Mouse (Mus musculus): ENCODE data around the gene Elmo3. TPM values are rescaled to one million over a fixed set of nuclear protein-coding genes. Genes with fewer than 3 reads are reported as not detected.

Elmo3 gene
- polyA plus RNA-seq, 2 experiments, result 2.5 to 4.2 TPM

DNA sequence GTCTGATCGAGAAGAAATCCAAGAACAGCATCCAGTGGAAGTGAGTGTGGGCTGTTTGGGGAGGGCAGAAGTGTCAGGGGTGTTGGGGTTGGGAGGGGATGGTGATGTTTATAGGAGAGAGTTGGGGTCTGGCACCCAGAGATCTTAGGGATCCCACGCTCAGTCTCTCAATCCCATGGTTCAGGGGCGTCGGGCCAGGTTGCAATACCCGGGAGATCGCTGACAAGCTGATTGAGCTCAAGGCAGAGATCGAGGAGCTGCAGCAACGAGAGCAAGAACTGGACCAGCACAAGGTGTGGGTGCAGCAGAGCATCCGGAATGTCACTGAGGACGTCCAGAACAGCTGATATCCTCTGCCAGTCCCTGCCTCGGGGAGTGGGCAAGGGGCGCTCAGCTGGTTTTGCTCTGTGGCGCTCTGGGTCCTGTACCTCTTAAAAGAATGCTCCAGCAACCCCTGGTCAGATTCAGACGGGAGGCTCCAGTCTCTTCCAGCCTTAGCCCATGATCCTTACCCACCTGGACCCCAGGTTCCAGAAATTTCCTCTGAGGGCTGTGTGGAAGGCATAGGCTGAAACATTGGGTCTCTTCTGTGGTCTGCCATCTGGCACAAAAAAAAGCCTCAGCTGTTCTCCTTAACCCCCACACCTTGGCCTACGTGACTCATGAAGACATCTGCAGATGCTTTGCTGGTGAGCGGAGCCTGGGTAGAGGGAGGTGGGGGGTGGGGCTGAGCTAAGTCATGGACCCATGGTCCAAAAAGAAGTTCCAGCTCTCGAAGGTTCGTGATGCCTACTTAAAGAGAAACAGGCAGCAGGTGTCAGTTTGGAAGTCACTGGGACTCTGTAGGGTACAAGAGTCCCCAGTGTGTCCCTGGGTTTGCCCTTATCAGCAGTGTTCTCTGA is 6.8 kb upstream of the Elmo3 start:
- peak overlapping the region; percentile 97 to 98 for H3K4me3 ChIP-seq (ENCODE audit: insufficient read depth in 1 of 2, low read depth in 2 of 2, low read length in 2 of 2)
- ATAC-seq (ENCODE audit: insufficient read depth) (peak; percentile 12; the same call in 1 of the 2 replicates), DNase-seq (ENCODE audit: low read depth in 3 of 3, low spot score in 3 of 3) (peak in 1 of 3 experiments; percentile 55)
- peak overlapping the region; percentile 99 for H3K4me2 ChIP-seq (ENCODE audit: low read depth)
- peak overlapping the region; percentile 97 for H3K27ac ChIP-seq
- peaks cover 43 to 55% of the 10 kb centered on the region in 2 experiments for H3K4me1 ChIP-seq (replicated peaks; ENCODE audit: control insufficient read depth in 2 of 2, insufficient read depth in 2 of 2, low read length in 1 of 2)
- H3K9ac ChIP-seq (replicated peaks), result peak overlapping the region; percentile 95
- no peaks in the 10 kb centered on the region for H3K9me3 ChIP-seq (ENCODE audit: control insufficient read depth, low read length)
- TF ChIP-seq EP300 (IDR thresholded peaks at IDR 0.05; ENCODE audit: low read depth) (no peak), CTCF (IDR thresholded peaks at IDR 0.05; ENCODE audit: low read depth) (no peak)
- H3K27me3 ChIP-seq (ENCODE audit: control insufficient read depth, insufficient read depth, low read length), result no peaks in the 10 kb centered on the region
- whole genome bisulfite sequencing (ENCODE audit: insufficient replicate concordance), result 16% methylated on average over 18 of the region's 18 CpGs
- peaks cover 49% of the 10 kb centered on the region for H3K36me3 ChIP-seq (replicated peaks; ENCODE audit: control insufficient read depth, insufficient read depth, low read depth)

DNA sequence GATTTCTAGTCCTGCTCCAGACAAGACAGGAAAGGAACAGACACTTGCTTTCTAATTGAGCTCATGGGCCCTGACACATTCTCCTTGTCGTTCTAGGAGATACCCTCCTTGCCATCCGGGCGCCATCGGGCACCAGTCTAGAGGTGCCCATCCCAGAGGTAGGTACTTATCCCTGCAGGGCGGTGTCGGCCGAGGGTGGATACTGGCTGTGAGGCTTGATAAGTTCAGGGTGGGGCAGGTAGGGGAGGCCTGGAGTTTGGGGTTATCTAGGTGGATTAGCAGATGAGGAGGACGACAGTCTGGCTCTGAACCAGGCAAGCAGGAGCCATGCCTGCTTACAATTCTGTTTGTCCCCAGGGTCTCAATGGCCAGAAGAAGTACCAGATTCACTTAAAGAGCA is 5.4 kb upstream of the Elmo3 start:
- peak; percentile 89 for ATAC-seq (ENCODE audit: insufficient read depth)
- 18% methylated on average over 8 of the region's 8 CpGs for WGBS (ENCODE audit: insufficient replicate concordance)
- Histone ChIP-seq H3K4me1 (replicated peaks; ENCODE audit: control insufficient read depth in 2 of 2, insufficient read depth in 2 of 2, low read length in 1 of 2) (peaks cover 43 to 68% of the 10 kb centered on the region in 2 experiments), H3K27ac (peak overlapping the region; percentile 97), H3K9me3 (ENCODE audit: control insufficient read depth, low read length) (no peaks in the 10 kb centered on the region), H3K4me2 (ENCODE audit: low read depth) (peak overlapping the region; percentile 99), H3K36me3 (replicated peaks; ENCODE audit: control insufficient read depth, insufficient read depth, low read depth) (peaks cover 63% of the 10 kb centered on the region), H3K9ac (replicated peaks) (peak overlapping the region; percentile 95), H3K27me3 (ENCODE audit: control insufficient read depth, insufficient read depth, low read length) (no peaks in the 10 kb centered on the region), H3K4me3 (ENCODE audit: insufficient read depth in 1 of 2, low read depth in 2 of 2, low read length in 2 of 2) (peak overlapping the region; percentile 94 to 97)
- TF ChIP-seq CTCF (IDR thresholded peaks at IDR 0.05; ENCODE audit: low read depth), result no peak
- TF ChIP-seq EP300 (IDR thresholded peaks at IDR 0.05; ENCODE audit: low read depth), result peak; percentile 91
- peak; percentile 88 to 90 (median 90) for DNase-seq (ENCODE audit: low read depth in 3 of 3, low spot score in 3 of 3)

DNA sequence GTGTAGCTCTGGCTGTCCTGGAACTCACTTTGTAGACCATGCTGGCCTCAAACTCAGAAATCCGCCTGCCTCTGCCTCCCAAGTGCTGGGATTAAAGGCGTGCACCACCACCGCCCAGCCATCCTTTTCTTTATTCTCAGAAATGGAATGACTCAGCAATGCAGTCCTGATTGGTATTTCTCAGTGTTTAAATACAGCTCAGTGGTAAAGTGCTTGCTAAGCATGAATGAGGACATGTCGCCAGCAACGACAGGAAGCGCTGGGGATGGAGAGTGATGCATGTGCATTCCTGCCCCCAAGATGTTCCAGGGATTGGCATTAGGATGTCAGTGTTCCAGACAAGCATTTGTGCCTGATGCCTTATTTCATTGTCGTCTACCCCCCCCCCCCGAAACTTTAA is 2.0 kb upstream of the Elmo3 start:
- Histone ChIP-seq H3K4me3 (ENCODE audit: insufficient read depth in 1 of 2, low read depth in 2 of 2, low read length in 2 of 2) (no peak overlapping the region), H3K27ac (no peak overlapping the region; the same call in none of the 2 replicates), H3K9ac (replicated peaks) (no peak overlapping the region), H3K36me3 (replicated peaks; ENCODE audit: control insufficient read depth, insufficient read depth, low read depth) (peaks cover 82% of the 10 kb centered on the region), H3K4me1 (replicated peaks; ENCODE audit: control insufficient read depth in 2 of 2, insufficient read depth in 2 of 2, low read length in 1 of 2) (peaks cover 39 to 63% of the 10 kb centered on the region in 2 experiments), H3K27me3 (ENCODE audit: control insufficient read depth, insufficient read depth, low read length) (no peaks in the 10 kb centered on the region), H3K4me2 (ENCODE audit: low read depth) (peak overlapping the region; percentile 99; the same call in 1 of the 2 replicates), H3K9me3 (ENCODE audit: control insufficient read depth, low read length) (no peaks in the 10 kb centered on the region)
- TF ChIP-seq EP300 (IDR thresholded peaks at IDR 0.05; ENCODE audit: low read depth), result no peak
- no peak for TF ChIP-seq CTCF (IDR thresholded peaks at IDR 0.05; ENCODE audit: low read depth)
- no peak for DNase-seq (ENCODE audit: low read depth in 3 of 3, low spot score in 3 of 3)
- WGBS (ENCODE audit: insufficient replicate concordance), result 60% methylated on average over 8 of the region's 8 CpGs
- no peak for ATAC-seq (ENCODE audit: insufficient read depth)

DNA sequence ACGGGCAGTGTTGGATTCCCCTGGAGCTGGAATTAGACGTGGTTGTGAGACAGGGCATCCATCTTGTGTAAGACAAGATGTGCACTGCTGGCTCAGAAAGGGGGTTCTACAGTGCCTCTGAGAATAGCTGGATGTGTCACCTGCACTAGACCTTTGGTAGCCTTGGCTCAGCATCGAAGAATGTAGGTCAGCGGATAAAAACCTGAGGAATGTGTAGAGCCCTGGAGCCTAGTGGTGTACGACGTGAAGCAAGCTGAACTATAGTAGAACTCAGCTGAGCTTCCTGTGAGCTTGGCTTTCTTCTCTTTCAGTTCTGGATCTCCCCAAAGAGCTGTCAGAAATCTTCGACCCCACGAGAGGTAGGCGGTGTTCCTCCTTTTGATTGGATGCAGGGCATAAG is 1.5 kb upstream of the Elmo3 start:
- no peak for ATAC-seq (ENCODE audit: insufficient read depth)
- Histone ChIP-seq H3K36me3 (replicated peaks; ENCODE audit: control insufficient read depth, insufficient read depth, low read depth) (peaks cover 81% of the 10 kb centered on the region), H3K27ac (no peak overlapping the region; the same call in none of the 2 replicates)

More for the DNA sequence above, 1.5 kb upstream of the Elmo3 start:
- Histone ChIP-seq H3K9me3 (ENCODE audit: control insufficient read depth, low read length) (no peaks in the 10 kb centered on the region), H3K4me3 (ENCODE audit: insufficient read depth in 1 of 2, low read depth in 2 of 2, low read length in 2 of 2) (no peak overlapping the region), H3K4me1 (replicated peaks; ENCODE audit: control insufficient read depth in 2 of 2, insufficient read depth in 2 of 2, low read length in 1 of 2) (peaks cover 35 to 61% of the 10 kb centered on the region in 2 experiments), H3K9ac (replicated peaks) (no peak overlapping the region), H3K4me2 (ENCODE audit: low read depth) (peak overlapping the region; percentile 1; the same call in 1 of the 2 replicates), H3K27me3 (ENCODE audit: control insufficient read depth, insufficient read depth, low read length) (no peaks in the 10 kb centered on the region)
- TF ChIP-seq EP300 (IDR thresholded peaks at IDR 0.05; ENCODE audit: low read depth) (no peak), CTCF (IDR thresholded peaks at IDR 0.05; ENCODE audit: low read depth) (no peak)
- no peak for DNase-seq (ENCODE audit: low read depth in 3 of 3, low spot score in 3 of 3)
- 83% methylated on average over 9 of the region's 9 CpGs for WGBS (ENCODE audit: insufficient replicate concordance)
